Mouse (Mus musculus): ENCODE measurements around the gene Ackr4. TPM values are rescaled to one million over a fixed set of nuclear protein-coding genes. Genes with fewer than 3 reads are reported as not detected.

Ackr4 gene
- polyA plus RNA-seq, 1 experiment from 2014 or later = 1.5 TPM

- no peak for ATAC-seq (ENCODE audit: low FRiP score, low read depth)
- 0 out of 2 replicates have a peak, but pooled peaks cover 4% of the 10 kb centered on the region for H3K36me3 ChIP-seq
- H3K9me3 ChIP-seq = no peaks in the 10 kb centered on the region
- peaks cover 10% of the 10 kb centered on the region for H3K4me1 ChIP-seq
- 49% methylated on average over 2 of the region's 2 CpGs for WGBS
- no peak overlapping the region for H3K9ac ChIP-seq
- H3K4me3 ChIP-seq = no peak overlapping the region
- no peak overlapping the region for H3K4me2 ChIP-seq (replicated peaks)
- peak overlapping the region; percentile 7; the same call in 1 of the 2 replicates for H3K27ac ChIP-seq
- no peaks in the 10 kb centered on the region for H3K27me3 ChIP-seq
These were observed 23.8 kb downstream of the Ackr4 start for GRCm38 (mm10) chr9:104102901-104103300.

- no peak overlapping the region for H3K9ac ChIP-seq
- 0 out of 2 replicates have a peak, but pooled peaks cover 4% of the 10 kb centered on the region for H3K36me3 ChIP-seq
- no peak for ATAC-seq (ENCODE audit: low FRiP score, low read depth)
- no peak overlapping the region for H3K4me2 ChIP-seq (replicated peaks)
- peaks cover 10% of the 10 kb centered on the region for H3K4me1 ChIP-seq
- H3K4me3 ChIP-seq = no peak overlapping the region
- WGBS = 26% methylated on average over 6 of the region's 6 CpGs
- H3K27ac ChIP-seq = peak overlapping the region; percentile 7; the same call in 1 of the 2 replicates
- no peaks in the 10 kb centered on the region for H3K27me3 ChIP-seq
- H3K9me3 ChIP-seq = no peaks in the 10 kb centered on the region
These were observed 24.4 kb downstream of the Ackr4 start for GRCm38 (mm10) chr9:104102301-104102700.

- Histone ChIP-seq H3K4me3 (no peak overlapping the region), H3K9ac (no peak overlapping the region), H3K27me3 (no peaks in the 10 kb centered on the region), H3K9me3 (no peaks in the 10 kb centered on the region), H3K27ac (no peak overlapping the region), H3K4me2 (replicated peaks) (no peak overlapping the region), H3K36me3 (0 out of 2 replicates have a peak, but pooled peaks cover 4% of the 10 kb centered on the region), H3K4me1 (peaks cover 10% of the 10 kb centered on the region)
- 36% methylated on average over 3 of the region's 3 CpGs for WGBS
- ATAC-seq (ENCODE audit: low FRiP score, low read depth) = no peak
These were observed 25.3 kb downstream of the Ackr4 start for GRCm38 (mm10) chr9:104101458-104101857.

GRCm38 (mm10) chr9:104100822-104101221 lies 25.9 kb downstream of the Ackr4 start:
- Histone ChIP-seq H3K4me2 (replicated peaks) (no peak overlapping the region), H3K27me3 (no peaks in the 10 kb centered on the region), H3K27ac (no peak overlapping the region), H3K4me1 (peaks cover 10% of the 10 kb centered on the region), H3K9ac (no peak overlapping the region), H3K36me3 (0 out of 2 replicates have a peak, but pooled peaks cover 4% of the 10 kb centered on the region), H3K9me3 (no peaks in the 10 kb centered on the region), H3K4me3 (no peak overlapping the region)
- WGBS = 57% methylated on average over 7 of the region's 7 CpGs
- no peak for ATAC-seq (ENCODE audit: low FRiP score, low read depth)

- Histone ChIP-seq H3K4me2 (replicated peaks) (no peak overlapping the region), H3K4me1 (peaks cover 10% of the 10 kb centered on the region), H3K27me3 (no peaks in the 10 kb centered on the region), H3K36me3 (peaks cover 7% of the 10 kb centered on the region; the same call in 1 of the 2 replicates), H3K27ac (no peak overlapping the region), H3K4me3 (no peak overlapping the region), H3K9ac (no peak overlapping the region), H3K9me3 (no peaks in the 10 kb centered on the region)
- no peak for ATAC-seq (ENCODE audit: low FRiP score, low read depth)
- 90% methylated on average over 11 of the region's 11 CpGs for WGBS
These were observed 27.7 kb downstream of the Ackr4 start for GRCm38 (mm10) chr9:104099060-104099459.

GRCm38 (mm10) chr9:104098256-104098655 lies 28.5 kb downstream of the Ackr4 start:
- no peak overlapping the region for H3K27ac ChIP-seq
- no peak overlapping the region for H3K4me3 ChIP-seq
- H3K9ac ChIP-seq = no peak overlapping the region
- no peaks in the 10 kb centered on the region for H3K9me3 ChIP-seq
- H3K36me3 ChIP-seq = peaks cover 7% of the 10 kb centered on the region; the same call in 1 of the 2 replicates
- ATAC-seq (ENCODE audit: low FRiP score, low read depth) = no peak
- no peaks in the 10 kb centered on the region for H3K27me3 ChIP-seq
- peaks cover 10% of the 10 kb centered on the region for H3K4me1 ChIP-seq
- 69% methylated on average over 5 of the region's 5 CpGs for WGBS
- H3K4me2 ChIP-seq (replicated peaks) = no peak overlapping the region

- no peak for ATAC-seq (ENCODE audit: low FRiP score, low read depth)
- peaks cover 2% of the 10 kb centered on the region; the same call in 1 of the 2 replicates for H3K36me3 ChIP-seq
- no peak overlapping the region for H3K4me3 ChIP-seq
- H3K9me3 ChIP-seq = no peaks in the 10 kb centered on the region
- H3K27me3 ChIP-seq = no peaks in the 10 kb centered on the region
- peaks cover 3% of the 10 kb centered on the region; the same call in 1 of the 2 replicates for H3K4me1 ChIP-seq
- H3K27ac ChIP-seq = no peak overlapping the region
- 94% methylated on average over 5 of the region's 5 CpGs for WGBS
- no peak overlapping the region for H3K9ac ChIP-seq
- H3K4me2 ChIP-seq (replicated peaks) = no peak overlapping the region
These were observed 33.8 kb downstream of the Ackr4 start for GRCm38 (mm10) chr9:104092945-104093344.

- Histone ChIP-seq H3K27ac (no peak overlapping the region), H3K4me2 (replicated peaks) (no peak overlapping the region)
These were observed 38.2 kb downstream of the Ackr4 start for GRCm38 (mm10) chr9:104088555-104088954.

GRCm38 (mm10) chr9:104085730-104086429 lies 40.9 kb downstream of the Ackr4 start:
- no peak for ATAC-seq (ENCODE audit: low FRiP score, low read depth)
- no peak overlapping the region for H3K4me2 ChIP-seq (replicated peaks)
- no peaks in the 10 kb centered on the region for H3K9me3 ChIP-seq
- H3K4me3 ChIP-seq = no peak overlapping the region
- no peaks in the 10 kb centered on the region for H3K27me3 ChIP-seq
- no peak overlapping the region for H3K27ac ChIP-seq
- H3K36me3 ChIP-seq = peaks cover 14% of the 10 kb centered on the region
- H3K4me1 ChIP-seq = no peaks in the 10 kb centered on the region; the same call in 1 of the 2 replicates
- WGBS = 51% methylated on average over 4 of the region's 4 CpGs
- no peak overlapping the region for H3K9ac ChIP-seq

More at GRCm38 (mm10) chr9:104088555-104088954, 38.2 kb downstream of the Ackr4 start:
- WGBS = 67% methylated on average over 8 of the region's 8 CpGs
- Histone ChIP-seq H3K36me3 (peaks cover 14% of the 10 kb centered on the region), H3K9ac (no peak overlapping the region), H3K27me3 (no peaks in the 10 kb centered on the region), H3K4me3 (no peak overlapping the region), H3K4me1 (peaks cover 3% of the 10 kb centered on the region; the same call in 1 of the 2 replicates), H3K9me3 (no peaks in the 10 kb centered on the region)
- no peak for ATAC-seq (ENCODE audit: low FRiP score, low read depth)

GRCm38 (mm10) chr9:104080038-104080437 lies 46.7 kb downstream of the Ackr4 start:
- H3K9me3 ChIP-seq = no peaks in the 10 kb centered on the region
- H3K27ac ChIP-seq = no peak overlapping the region
- no peak for ATAC-seq (ENCODE audit: low FRiP score, low read depth)
- H3K4me2 ChIP-seq (replicated peaks) = no peak overlapping the region
- H3K9ac ChIP-seq = no peak overlapping the region
- WGBS = 73% methylated on average over 3 of the region's 3 CpGs
- no peak overlapping the region for H3K4me3 ChIP-seq
- no peaks in the 10 kb centered on the region for H3K27me3 ChIP-seq
- peaks cover 9% of the 10 kb centered on the region for H3K36me3 ChIP-seq
- H3K4me1 ChIP-seq = no peaks in the 10 kb centered on the region

- Histone ChIP-seq H3K9ac (no peak overlapping the region), H3K27ac (no peak overlapping the region), H3K36me3 (peaks cover 4% of the 10 kb centered on the region; the same call in 1 of the 2 replicates), H3K4me1 (no peaks in the 10 kb centered on the region), H3K9me3 (no peaks in the 10 kb centered on the region), H3K27me3 (no peaks in the 10 kb centered on the region), H3K4me3 (no peak overlapping the region), H3K4me2 (replicated peaks) (no peak overlapping the region)
- no peak for ATAC-seq (ENCODE audit: low FRiP score, low read depth)
- WGBS = 53% methylated on average over 5 of the region's 5 CpGs
These were observed 47.4 kb downstream of the Ackr4 start for GRCm38 (mm10) chr9:104079379-104079778.

- no peaks in the 10 kb centered on the region for H3K4me1 ChIP-seq
- no peak overlapping the region for H3K27ac ChIP-seq
- no peak for ATAC-seq (ENCODE audit: low FRiP score, low read depth)
- no peaks in the 10 kb centered on the region for H3K9me3 ChIP-seq
- 100% methylated on average over 1 of the region's 1 CpGs for WGBS
- H3K4me2 ChIP-seq (replicated peaks) = no peak overlapping the region
- H3K9ac ChIP-seq = no peak overlapping the region
- H3K36me3 ChIP-seq = no peaks in the 10 kb centered on the region
- no peaks in the 10 kb centered on the region for H3K27me3 ChIP-seq
- H3K4me3 ChIP-seq = no peak overlapping the region
These were observed 48.0 kb downstream of the Ackr4 start for GRCm38 (mm10) chr9:104078780-104079179.
